Mouse (Mus musculus) kidney, postnatal 36 days (tissue): Measurements from ENCODE around the gene Ctsz.

Experiments used
- DNase-seq, 2 experiments: peaks; one replicate each; pipeline ENCODE4 v3.0.0; 2021 to 2022; ENCODE audit warnings: mixed read lengths in 2 of 2

The Ctsz gene

DNA sequence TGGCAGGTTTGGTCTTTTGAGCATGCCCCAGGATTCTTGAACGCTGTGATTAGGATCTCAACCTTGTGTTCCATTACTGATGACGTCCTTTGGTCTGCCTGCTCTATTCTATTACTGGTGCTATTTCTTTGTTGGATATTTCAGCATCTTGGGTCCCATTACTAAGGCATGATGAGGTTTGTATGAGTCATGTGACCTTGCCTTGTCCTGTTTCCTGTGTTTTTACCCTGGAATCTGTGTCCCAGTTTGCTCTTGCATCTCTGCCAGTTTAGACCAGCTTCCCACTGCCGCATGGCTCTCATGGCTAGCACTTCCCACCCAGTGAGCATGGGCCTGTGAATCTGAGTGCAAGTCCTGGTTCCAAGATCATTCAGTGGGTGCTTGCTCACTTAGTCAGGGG lies 46.9 kb downstream of the Ctsz start:
- DNase-seq, result no peak

DNA sequence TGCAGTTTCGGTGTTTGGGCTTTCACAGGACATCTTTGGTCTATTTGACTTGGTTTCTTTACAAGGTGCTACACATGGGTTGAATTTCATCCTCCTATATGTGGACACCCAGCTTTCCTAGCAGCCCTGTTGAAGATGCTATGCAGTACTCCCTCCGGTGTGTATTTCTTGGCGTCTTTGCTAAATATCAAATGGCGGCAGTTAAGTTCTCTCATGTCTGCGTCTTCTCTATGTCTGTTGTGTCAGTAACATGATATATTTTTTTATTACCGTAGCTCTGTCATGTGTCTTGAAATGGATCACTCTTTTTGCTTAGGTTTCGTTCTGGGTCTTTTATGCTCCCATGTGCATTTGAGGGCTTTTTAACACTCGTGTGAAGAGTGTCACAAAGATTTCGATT lies 57.8 kb downstream of the Ctsz start:
- DNase-seq, result no peak
